Mouse (Mus musculus) layer of hippocampus, adult 18-20 months (tissue): ENCODE results near the gene Hdgfl2. TPM values are rescaled to one million over a fixed set of nuclear protein-coding genes. Genes with fewer than 3 reads are reported as not detected.
"Not testable (repeated sequence)": the region's sequence is repeated elsewhere in the genome, so short reads cannot be mapped to it uniquely, and the experiment has no call there.

ENCODE experiments used
- DNase-seq, 2 experiments: peaks; one replicate each; pipeline ENCODE4 v3.0.0; 2022; ENCODE audit warnings: low spot score in 2 of 2
- total RNA-seq, 2 experiments: library from RNA; stranded (reverse); gene quantifications; 2 replicates each; pipeline ENCODE4 v1.2.3; 2021

Hdgfl2 gene
- total RNA-seq, 2 experiments from 2014 or later, result 105 to 107 TPM

DNA sequence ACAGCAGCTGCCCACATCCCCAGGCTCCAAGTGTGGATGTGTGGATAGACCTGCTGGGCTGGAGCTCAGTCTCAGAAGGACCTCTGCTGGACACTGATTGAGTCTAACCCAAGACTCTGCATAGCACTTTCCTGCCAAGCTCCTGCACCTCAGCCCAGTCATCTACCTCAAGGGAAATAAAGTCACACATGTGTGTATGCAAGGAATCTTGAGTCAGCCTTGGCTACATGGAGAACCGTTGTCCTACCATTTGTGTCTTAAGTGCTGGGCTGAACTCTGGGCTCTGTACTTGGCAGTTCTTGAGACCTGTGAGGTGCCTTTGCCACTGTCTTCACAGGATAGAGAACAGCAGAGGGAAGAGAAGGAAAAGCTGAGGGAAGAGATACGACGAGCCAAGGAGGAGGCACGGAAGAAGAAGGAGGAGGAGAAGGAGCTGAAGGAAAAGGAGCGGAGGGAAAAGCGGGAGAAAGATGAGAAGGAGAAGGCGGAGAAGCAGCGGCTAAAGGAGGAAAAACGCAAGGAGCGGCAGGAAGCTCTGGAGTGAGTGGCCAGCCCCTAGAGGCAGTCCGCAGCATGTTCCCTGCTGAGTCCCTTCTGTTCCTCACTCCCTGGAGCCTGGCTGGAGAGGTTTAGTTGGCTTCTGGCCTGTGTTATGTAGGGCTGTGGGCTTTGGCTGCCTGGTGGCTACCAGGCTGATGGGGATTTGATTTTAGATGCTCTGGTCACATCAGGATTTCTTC, 21.9 kb upstream of the Hdgfl2 start:
- no peak for DNase-seq

DNA sequence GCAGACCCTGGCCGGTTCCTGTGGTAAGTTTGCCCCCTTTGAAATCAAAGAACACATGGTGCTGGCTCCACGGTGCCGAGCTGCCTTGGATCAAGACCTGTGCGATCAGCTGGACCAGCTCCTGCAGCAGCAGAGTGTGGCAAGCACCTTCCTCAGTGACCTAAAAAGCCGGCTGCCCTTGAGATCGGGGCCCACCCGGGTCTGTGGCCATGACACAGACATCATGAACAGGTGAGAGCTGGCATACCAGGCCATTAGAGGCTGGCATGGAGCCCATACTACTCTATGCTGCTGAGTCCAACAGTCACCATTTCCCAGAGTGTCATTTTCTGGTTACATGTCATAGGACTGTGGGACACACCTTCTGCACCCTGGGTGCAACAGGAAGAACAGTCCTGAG, 17.4 kb upstream of the Hdgfl2 start:
- no peak for DNase-seq

GRCm38 (mm10) chr17:56065715-56066114, 13.7 kb upstream of the Hdgfl2 start:
- DNase-seq, result not testable (repeated sequence)

DNA sequence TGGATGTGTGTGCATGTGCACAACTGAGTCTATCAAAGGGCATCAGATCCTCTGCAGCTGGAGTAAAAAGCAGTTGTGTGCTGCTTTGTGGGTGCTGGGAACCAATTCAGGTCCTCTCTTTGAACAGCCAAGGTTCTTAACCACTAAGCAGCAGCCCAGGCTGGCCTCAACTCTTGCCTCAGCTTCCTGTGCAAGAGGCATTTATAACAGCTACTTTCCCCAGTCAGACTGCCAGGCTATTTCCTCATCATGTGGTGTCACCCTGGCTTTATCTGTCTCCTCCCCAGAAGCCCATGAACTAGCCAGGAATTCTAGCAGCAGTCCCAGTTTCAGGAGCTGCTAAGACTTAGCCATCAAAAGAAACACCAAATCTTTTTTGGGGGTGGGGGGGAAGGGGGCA, 13.0 kb upstream of the Hdgfl2 start:
- no peak for DNase-seq

DNA sequence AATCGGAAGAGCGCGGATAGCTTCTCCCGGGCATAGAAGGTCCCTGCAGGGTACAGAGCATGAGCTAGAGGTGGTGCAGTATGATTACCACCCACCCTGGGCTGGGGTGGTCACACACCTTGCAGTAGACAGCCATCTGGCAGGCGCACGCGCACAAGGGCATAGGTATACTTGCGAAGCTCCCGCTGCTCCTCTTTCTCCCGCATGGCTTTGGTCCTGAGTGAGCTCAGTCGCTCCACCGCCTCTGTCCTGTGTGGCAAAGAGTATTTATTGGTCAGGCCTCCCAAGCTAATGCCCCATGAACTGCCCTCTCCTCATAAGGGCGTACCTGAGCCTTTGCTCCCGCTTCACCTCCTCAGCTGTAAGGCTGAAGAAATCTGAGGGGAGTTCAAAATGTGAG, 10.4 kb upstream of the Hdgfl2 start:
- DNase-seq, result no peak

- DNase-seq, result no peak
Measured at GRCm38 (mm10) chr17:56071126-56071525, 8.3 kb upstream of the Hdgfl2 start.

GRCm38 (mm10) chr17:56072243-56072642, 7.2 kb upstream of the Hdgfl2 start:
- no peak for DNase-seq

- peak; percentile 48 to 67 for DNase-seq
Measured at GRCm38 (mm10) chr17:56074097-56074826, 5.2 kb upstream of the Hdgfl2 start.

GRCm38 (mm10) chr17:56074827-56075208, 4.6 kb upstream of the Hdgfl2 start, which contains the start of gene Ubxn6:
TSS of gene Ubxn6 (minus strand) at chr17:56075028.
- peak; percentile 95 to 98 for DNase-seq

GRCm38 (mm10) chr17:56077523-56077922, 1.9 kb upstream of the Hdgfl2 start:
- no peak for DNase-seq

DNA sequence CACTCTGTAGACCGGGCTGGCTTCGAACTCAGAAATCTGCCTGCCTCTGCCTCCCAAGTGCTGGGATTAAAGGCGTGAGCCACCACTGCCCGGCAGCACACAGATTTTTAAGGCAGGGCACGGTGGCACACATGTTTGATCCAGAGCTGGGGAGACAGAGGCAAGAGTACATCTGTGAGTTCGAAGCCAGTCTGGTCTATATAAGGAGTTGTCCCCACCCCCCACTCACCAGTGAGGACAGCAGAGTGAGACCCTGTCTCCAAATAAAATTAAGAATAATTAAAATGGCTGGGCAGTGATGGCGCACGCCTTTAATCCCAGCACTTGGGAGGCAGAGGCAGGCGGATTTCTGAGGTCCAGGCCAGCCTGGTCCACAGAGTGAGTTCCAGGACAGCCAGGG, 1.1 kb upstream of the Hdgfl2 start:
- DNase-seq, result not testable (repeated sequence)

GRCm38 (mm10) chr17:56079921-56080320, 487 bp downstream of the Hdgfl2 start:
- no peak for DNase-seq

- DNase-seq, result peak; percentile 45 to 47
Measured at GRCm38 (mm10) chr17:56080781-56081585, 1.5 kb downstream of the Hdgfl2 start.

- no peak for DNase-seq
Measured at GRCm38 (mm10) chr17:56092312-56092711, 12.9 kb downstream of the Hdgfl2 start.

GRCm38 (mm10) chr17:56092794-56093193, 13.4 kb downstream of the Hdgfl2 start:
- no peak for DNase-seq

- DNase-seq, result no peak
Measured at GRCm38 (mm10) chr17:56096883-56097282, 17.4 kb downstream of the Hdgfl2 start.

- DNase-seq, result no peak
Measured at GRCm38 (mm10) chr17:56098180-56098579, 18.7 kb downstream of the Hdgfl2 start.

DNA sequence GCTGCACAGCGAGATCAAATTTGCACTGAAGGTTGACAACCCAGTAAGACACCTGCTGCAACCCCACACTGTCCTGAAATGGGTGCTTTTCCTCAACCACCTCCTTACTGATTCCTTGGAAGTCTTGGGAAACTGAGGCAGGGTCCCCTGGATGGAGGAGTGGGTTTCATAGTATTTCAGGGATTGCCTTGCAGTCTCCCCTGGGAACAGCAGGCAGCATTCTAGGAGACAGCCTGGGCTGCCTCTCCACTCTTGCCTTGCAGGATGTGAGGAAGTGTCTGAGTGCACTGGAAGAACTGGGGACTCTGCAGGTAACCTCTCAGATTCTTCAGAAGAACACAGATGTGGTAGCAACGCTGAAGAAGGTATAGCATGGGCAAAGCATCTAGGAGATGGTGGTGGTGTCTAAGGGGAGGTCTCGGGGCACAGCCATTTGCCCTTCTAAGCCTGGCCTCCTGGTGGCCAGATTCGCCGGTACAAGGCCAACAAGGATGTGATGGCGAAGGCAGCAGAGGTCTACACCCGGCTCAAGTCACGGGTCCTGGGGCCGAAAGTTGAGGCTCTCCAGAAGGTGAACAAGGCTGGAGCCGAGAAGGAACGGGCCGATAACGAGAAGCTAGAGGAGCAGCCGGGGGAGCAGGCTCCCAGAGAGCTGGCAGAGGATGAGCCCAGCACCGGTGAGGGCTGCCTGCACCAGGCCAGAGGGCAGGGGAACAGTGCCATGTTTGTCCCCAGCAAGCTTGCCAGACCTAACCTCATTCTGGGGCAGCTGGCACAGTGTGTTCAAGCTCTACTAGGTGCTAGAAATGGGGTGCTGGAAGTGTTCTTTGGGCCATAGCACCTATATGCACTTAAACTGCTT, 19.5 kb downstream of the Hdgfl2 start:
- DNase-seq, result no peak

DNA sequence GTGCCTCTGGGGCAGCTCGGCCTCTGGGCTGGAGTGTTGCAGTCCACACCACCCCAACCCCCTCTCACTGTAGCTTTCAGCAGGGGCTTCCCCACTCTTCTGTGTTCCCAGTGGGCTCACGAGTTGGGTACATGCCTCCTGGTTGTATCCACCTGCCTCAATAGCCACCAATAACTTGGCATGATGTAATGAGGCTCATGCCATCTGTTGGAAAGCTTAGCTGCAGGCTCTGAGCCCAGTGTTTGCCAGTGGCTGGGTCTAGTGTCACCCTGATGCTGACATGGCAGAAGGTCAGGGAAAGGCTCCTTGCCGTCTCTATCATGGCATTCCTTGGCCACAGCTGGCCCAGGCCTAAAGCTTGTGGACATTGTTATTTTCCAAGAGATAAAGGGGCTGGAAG, 21.4 kb downstream of the Hdgfl2 start:
- DNase-seq, result no peak

DNA sequence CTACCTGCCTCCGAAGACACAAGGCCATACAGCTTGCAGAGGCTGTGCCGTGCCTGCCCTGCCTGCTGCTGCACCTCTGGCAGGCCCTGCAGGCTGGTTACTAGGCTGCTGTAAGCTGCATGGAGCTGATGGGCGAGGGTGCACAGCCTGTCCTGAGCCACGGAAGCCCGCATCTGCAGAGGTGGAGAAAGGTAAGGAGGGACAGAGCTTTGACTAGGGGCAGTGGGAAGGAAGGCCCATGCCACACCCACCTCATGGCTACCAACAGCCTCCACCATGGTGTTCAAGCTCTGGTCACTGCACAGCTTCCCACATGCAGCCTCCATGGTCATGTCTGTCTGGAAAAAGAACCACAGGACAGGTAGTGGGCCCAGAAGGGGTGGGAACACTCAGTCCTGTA, 22.7 kb downstream of the Hdgfl2 start:
- DNase-seq, result no peak

DNA sequence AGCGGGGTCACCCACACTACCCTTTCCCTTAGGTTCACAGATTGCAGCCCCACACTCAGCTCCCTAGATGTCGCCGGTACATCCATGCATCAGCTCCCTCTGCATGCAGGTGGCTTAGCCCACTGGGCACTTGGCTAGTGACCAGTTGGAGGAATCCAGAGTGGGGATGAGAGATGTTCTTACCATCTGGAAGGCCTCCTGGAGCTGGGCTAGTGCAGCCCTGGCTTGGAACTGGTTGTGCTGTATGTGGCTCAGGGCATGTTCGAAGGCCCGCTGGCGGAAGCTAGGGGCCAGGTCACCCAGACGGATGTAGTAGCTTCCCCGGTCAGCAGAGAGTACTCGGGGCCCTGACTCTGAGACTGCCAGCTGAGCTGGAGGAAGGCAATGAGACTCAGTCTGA, 23.5 kb downstream of the Hdgfl2 start:
- no peak for DNase-seq
